Mouse (Mus musculus): ENCODE measurements around the gene Bcl2l2.

Bcl2l2 gene

GRCm38 (mm10) chr14:54883154-54884021 lies at the start of gene Bcl2l2, which contains the start of gene Gm20521:
TSS of gene Bcl2l2 (plus strand) at chr14:54883377.
TSS of gene Gm20521 (plus strand) at chr14:54883441.
- peak; percentile 85 for DNase-seq

GRCm38 (mm10) chr14:54843461-54843860 lies 39.7 kb upstream of the Bcl2l2 start:
- no peak for DNase-seq

GRCm38 (mm10) chr14:54855726-54856125 lies 27.5 kb upstream of the Bcl2l2 start:
- DNase-seq = no peak

GRCm38 (mm10) chr14:54856703-54857102 lies 26.5 kb upstream of the Bcl2l2 start:
- DNase-seq = no peak

GRCm38 (mm10) chr14:54857891-54858290 lies 25.3 kb upstream of the Bcl2l2 start:
- peak; percentile 81 for DNase-seq

GRCm38 (mm10) chr14:54860511-54860910 lies 22.7 kb upstream of the Bcl2l2 start:
- peak; percentile 60 for DNase-seq

GRCm38 (mm10) chr14:54863501-54864312 lies 19.5 kb upstream of the Bcl2l2 start:
- peak; percentile 90 for DNase-seq

GRCm38 (mm10) chr14:54864313-54865036 lies 18.7 kb upstream of the Bcl2l2 start:
- no peak for DNase-seq

GRCm38 (mm10) chr14:54865626-54866025 lies 17.6 kb upstream of the Bcl2l2 start:
- DNase-seq = no peak

GRCm38 (mm10) chr14:54866268-54866667 lies 16.9 kb upstream of the Bcl2l2 start:
- no peak for DNase-seq

GRCm38 (mm10) chr14:54866936-54867335 lies 16.2 kb upstream of the Bcl2l2 start:
- DNase-seq = no peak

GRCm38 (mm10) chr14:54868026-54868425 lies 15.2 kb upstream of the Bcl2l2 start:
- DNase-seq = no peak

GRCm38 (mm10) chr14:54870861-54871260 lies 12.3 kb upstream of the Bcl2l2 start, which contains the start of gene Homez:
TSS of gene Homez (minus strand) at chr14:54870961.
- DNase-seq = no peak

GRCm38 (mm10) chr14:54874165-54874564 lies 9.0 kb upstream of the Bcl2l2 start:
- no peak for DNase-seq

GRCm38 (mm10) chr14:54875844-54876538 lies 7.2 kb upstream of the Bcl2l2 start:
- DNase-seq = no peak

- DNase-seq = peak; percentile 96
These were observed 6.6 kb upstream of the Bcl2l2 start for GRCm38 (mm10) chr14:54876539-54877047.

GRCm38 (mm10) chr14:54877048-54877715 lies 6.0 kb upstream of the Bcl2l2 start, which contains the start of gene Ppp1r3e:
TSS of gene Ppp1r3e (minus strand) at chr14:54877550.
- peak; percentile 82 for DNase-seq

GRCm38 (mm10) chr14:54884022-54884712 lies 990 bp downstream of the Bcl2l2 start:
- DNase-seq = no peak

GRCm38 (mm10) chr14:54885309-54885708 lies 2.1 kb downstream of the Bcl2l2 start:
- DNase-seq = no peak

GRCm38 (mm10) chr14:54892200-54892599 lies 9.0 kb downstream of the Bcl2l2 start, which contains the start of gene Pabpn1:
TSS of gene Pabpn1 (plus strand) at chr14:54892500.
- DNase-seq = no peak
